Mouse (Mus musculus) megakaryocyte progenitor cell, adult 5-6 weeks (primary cell): ENCODE measurements around the gene Vmn1r2. TPM values are rescaled to one million over a fixed set of nuclear protein-coding genes. Genes with fewer than 3 reads are reported as not detected.
"Not testable (repeated sequence)": the region's sequence is repeated elsewhere in the genome, so short reads cannot be mapped to it uniquely, and the experiment has no call there.

Experiments
- ATAC-seq: replicated peaks from 2 replicates; pipeline ENCODE4 v1.8.0; 2016; ENCODE audit warnings: mild to moderate bottlenecking, moderate TSS enrichment, inconsistent platforms; ENCODE audit not compliant: poor library complexity
- total RNA-seq, 2 experiments: library from RNA; stranded (forward) in 1 of 2; stranded (reverse) in 1 of 2; fragments of 157-497, 149-512 nt in 1 of 2; fragments of 200-1000 nt in 1 of 2; gene quantifications; 2 replicates each; pipeline versions ENCODE4 v1.2.3 to v1.2.4; 2015 to 2017

Gene Vmn1r2
- total RNA-seq (2015) (not detected in 2 replicates), total RNA-seq (2017) (not detected in 2 replicates)

- ATAC-seq = not testable (repeated sequence)
Observed at GRCm38 (mm10) chr4:3167020-3167419, at the start of gene Vmn1r2. Gene Vmn1r2, plus strand, starts transcription at chr4:3167320.

DNA sequence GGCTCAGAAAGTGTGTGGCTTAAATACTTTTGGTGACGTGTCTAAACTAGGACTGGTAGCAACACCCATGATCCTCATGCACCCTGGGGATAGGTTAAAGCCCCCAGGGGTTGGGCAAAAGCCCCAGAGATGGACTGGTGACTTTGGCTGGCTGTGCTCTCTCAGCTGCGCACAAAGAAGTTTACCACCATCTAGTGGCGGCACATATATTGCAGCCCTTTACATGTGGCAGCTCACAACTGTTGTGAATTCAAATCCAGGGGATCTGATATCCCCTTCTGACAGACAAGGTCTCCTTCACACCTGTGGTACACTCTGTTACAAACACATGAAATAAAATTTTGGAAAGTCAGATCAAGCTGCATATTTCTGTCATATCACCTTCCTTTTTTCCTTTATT, 19.2 kb upstream of the Vmn1r2 start:
- peak; percentile 79 for ATAC-seq

DNA sequence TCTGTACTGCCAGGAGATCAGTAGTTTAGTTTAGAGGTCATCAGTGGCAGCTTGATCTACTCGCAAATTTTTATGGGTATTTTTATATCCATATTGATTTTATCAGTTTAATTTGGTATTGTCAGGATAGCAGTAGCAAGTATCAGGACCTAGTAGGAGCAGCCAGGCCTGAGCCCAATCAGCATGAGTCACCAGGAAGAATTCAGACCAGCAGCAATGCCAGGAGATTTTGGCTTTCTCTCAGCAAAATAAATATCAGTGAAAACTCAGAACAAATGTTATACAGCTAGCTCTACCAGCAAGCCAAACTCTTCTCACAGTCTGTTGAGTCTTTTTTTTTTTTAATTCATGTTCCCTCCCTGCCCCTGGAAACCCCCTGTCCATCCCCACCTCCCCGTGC, 13.8 kb upstream of the Vmn1r2 start:
- not testable (repeated sequence) for ATAC-seq

DNA sequence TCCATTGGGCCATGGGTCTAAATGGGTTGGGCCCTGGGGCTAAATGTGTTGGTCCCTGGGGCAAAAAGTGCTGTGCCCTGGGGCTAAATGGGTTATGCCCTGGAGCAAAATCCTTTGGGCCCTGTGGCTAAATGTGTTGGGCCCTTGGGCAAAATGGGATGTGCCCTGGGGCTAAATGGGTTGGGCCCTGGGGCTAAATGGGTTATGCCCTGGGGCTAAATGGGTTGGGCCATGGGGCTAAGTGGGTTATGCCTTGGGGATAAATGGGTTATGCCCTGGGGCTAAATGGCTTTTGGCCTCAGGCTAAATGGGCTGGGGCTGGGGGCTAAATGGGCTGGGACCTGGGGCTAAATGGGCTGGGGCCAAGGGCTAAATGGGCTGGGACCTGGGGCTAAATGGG, 2.7 kb upstream of the Vmn1r2 start:
- ATAC-seq = not testable (repeated sequence)

GRCm38 (mm10) chr4:3165046-3165445, 2.1 kb upstream of the Vmn1r2 start:
- ATAC-seq = 0 out of 2 replicates have a peak, but pooled peaks have one; percentile 31

- not testable (repeated sequence) for ATAC-seq
Observed at GRCm38 (mm10) chr4:3174586-3174985, 7.5 kb downstream of the Vmn1r2 start.

- not testable (repeated sequence) for ATAC-seq
Observed at GRCm38 (mm10) chr4:3175756-3176155, 8.6 kb downstream of the Vmn1r2 start.

DNA sequence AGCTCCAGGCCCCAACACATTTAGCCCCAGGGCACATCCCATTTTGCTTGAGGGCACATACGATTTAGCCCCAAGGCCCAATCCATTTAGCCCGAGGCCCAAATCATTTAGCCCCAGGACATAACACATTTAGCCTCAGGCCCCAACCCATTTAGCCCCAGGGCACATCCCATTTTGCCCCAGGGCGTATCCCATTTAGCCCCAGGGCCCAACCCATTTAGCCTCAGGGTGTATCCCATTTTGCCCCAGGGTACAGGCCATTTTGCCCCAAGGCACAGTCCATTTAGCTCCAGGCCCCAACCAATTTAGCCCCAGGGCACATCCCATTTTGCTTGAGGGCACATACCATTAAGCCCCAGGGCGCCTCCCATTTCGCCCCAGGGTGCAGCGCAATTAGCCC, 9.1 kb downstream of the Vmn1r2 start:
- ATAC-seq = not testable (repeated sequence)

DNA sequence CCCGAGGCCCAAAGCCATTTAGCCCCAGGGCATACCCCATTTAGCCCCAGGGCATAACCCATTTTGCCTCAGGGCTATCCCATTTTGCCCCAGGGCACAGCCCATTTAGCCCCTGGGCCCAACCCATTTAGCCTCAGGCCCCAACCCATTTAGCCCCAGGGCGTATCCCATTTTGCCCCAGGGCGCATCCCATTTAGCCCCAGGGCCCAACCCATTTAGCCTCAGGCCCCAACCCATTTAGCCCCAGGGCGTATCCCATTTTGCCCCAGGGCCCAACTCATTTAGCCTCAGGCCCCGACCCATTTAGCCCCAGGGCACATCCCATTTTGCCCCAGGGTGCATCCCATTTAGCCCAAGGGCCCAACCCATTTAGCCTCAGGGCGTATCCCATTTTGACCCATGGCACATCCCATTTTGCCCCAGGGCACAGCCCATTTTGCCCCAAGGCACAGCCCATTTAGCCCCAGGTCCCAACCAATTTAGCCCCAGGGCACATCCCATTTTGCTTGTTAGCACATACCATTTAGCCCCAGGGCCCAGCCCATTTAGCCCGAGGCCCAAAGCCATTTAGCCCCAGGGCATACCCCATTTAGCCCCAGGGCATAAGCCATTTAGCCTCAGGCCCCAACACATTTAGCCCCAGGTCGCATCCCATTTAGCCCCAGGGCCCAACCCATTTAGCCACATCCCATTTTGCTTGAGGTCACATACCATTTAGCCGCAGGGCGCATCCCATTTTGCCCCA, 9.8 kb downstream of the Vmn1r2 start:
- ATAC-seq = not testable (repeated sequence)

GRCm38 (mm10) chr4:3185258-3185657, 18.1 kb downstream of the Vmn1r2 start, which contains the start of gene Vmn1r3:
Gene Vmn1r3, minus strand, starts transcription at chr4:3185358.
- ATAC-seq = not testable (repeated sequence)

- peak; percentile 99 for ATAC-seq
Observed at GRCm38 (mm10) chr4:3209643-3210217, 42.6 kb downstream of the Vmn1r2 start.

GRCm38 (mm10) chr4:3213349-3213748, 46.2 kb downstream of the Vmn1r2 start:
- not testable (repeated sequence) for ATAC-seq

- ATAC-seq = not testable (repeated sequence)
Observed at GRCm38 (mm10) chr4:3216382-3216781, 49.3 kb downstream of the Vmn1r2 start.

Other genes with a start within 250 kb of the Vmn1r2 start
- not detected in 2 replicates for gene Vmn1r3, start 18.0 kb downstream of the Vmn1r2 start, total RNA-seq (2015)
- not detected in 2 replicates for gene Vmn1r3, start 18.0 kb downstream of the Vmn1r2 start, total RNA-seq (2017)